Mouse (Mus musculus) retina, embryonic 14.5 days (tissue): Measurements from ENCODE around the gene Tyrobp.

ENCODE experiments used
- DNase-seq: peaks from one replicate; pipeline ENCODE4 v3.0.0-alpha.2; 2015; ENCODE audit warnings: low spot score

Gene Tyrobp

GRCm38 (mm10) chr7:30413596-30413995 lies at the start of gene Tyrobp:
Tyrobp (plus strand) TSS chr7:30413760.
- DNase-seq = no peak

- no peak for DNase-seq
Observed at GRCm38 (mm10) chr7:30367466-30367865, 46.1 kb upstream of the Tyrobp start.

- peak; percentile 97 for DNase-seq
Observed at GRCm38 (mm10) chr7:30373501-30373962, 40.0 kb upstream of the Tyrobp start.

- no peak for DNase-seq
Observed at GRCm38 (mm10) chr7:30380061-30380460, 33.5 kb upstream of the Tyrobp start.

GRCm38 (mm10) chr7:30384106-30384505 lies 29.5 kb upstream of the Tyrobp start:
- no peak for DNase-seq

- DNase-seq = no peak
Observed at GRCm38 (mm10) chr7:30392746-30393520, 20.6 kb upstream of the Tyrobp start.

- no peak for DNase-seq
Observed at GRCm38 (mm10) chr7:30393631-30394030, 19.9 kb upstream of the Tyrobp start.

GRCm38 (mm10) chr7:30394379-30394778 lies 19.2 kb upstream of the Tyrobp start:
- no peak for DNase-seq

- peak; percentile 24 for DNase-seq
Observed at GRCm38 (mm10) chr7:30394871-30395270, 18.7 kb upstream of the Tyrobp start.

- DNase-seq = peak; percentile 40
Observed at GRCm38 (mm10) chr7:30399671-30400070, 13.9 kb upstream of the Tyrobp start.

GRCm38 (mm10) chr7:30402343-30402742 lies 11.2 kb upstream of the Tyrobp start:
- DNase-seq = no peak

GRCm38 (mm10) chr7:30408639-30409038 lies 4.9 kb upstream of the Tyrobp start:
- DNase-seq = no peak

GRCm38 (mm10) chr7:30409789-30410188 lies 3.8 kb upstream of the Tyrobp start:
- no peak for DNase-seq

GRCm38 (mm10) chr7:30411023-30411422 lies 2.5 kb upstream of the Tyrobp start:
- DNase-seq = no peak

- DNase-seq = no peak
Observed at GRCm38 (mm10) chr7:30412735-30413147, 819 bp upstream of the Tyrobp start.

- DNase-seq = no peak
Observed at GRCm38 (mm10) chr7:30417856-30418255, 4.3 kb downstream of the Tyrobp start.

- DNase-seq = no peak
Observed at GRCm38 (mm10) chr7:30419561-30420499, 6.3 kb downstream of the Tyrobp start, which contains the start of gene Hcst. Hcst (minus strand) TSS chr7:30419854.

GRCm38 (mm10) chr7:30420673-30421072 lies 7.1 kb downstream of the Tyrobp start:
- DNase-seq = no peak

- peak; percentile 51 for DNase-seq
Observed at GRCm38 (mm10) chr7:30421175-30421889, 7.8 kb downstream of the Tyrobp start, which contains the start of gene Nfkbid. Nfkbid (plus strand) TSS chr7:30421732.

GRCm38 (mm10) chr7:30421890-30422435 lies 8.4 kb downstream of the Tyrobp start:
- DNase-seq = peak; percentile 85

GRCm38 (mm10) chr7:30422560-30422959 lies 9.0 kb downstream of the Tyrobp start:
- DNase-seq = no peak
